ENCODE assay signal across 16 mouse cellular contexts in the genomic region with DNA sequence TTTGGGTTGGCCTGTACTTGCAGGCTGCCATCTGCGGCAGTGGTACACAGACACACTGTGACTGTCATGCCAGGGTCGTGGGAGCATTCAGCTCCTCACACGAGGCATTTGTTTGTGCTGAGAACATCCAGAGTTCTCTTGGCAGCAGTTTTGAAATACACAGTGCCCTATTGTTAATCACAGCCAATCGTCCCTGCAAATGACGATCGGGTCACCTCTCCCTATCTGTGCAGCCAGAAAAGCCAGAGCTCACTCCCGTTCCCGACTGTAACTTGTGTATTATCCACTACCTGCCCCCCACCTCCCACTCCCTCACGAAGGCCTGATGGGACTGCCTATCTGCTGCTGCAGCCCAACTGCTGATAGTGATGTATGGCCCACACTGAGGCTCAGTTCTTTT.
A peak's percentile ranks its signal among the peaks of the same experiment; 100 is the strongest.
DNase-seq lines count a peak whose midpoint lies in the region; TF ChIP-seq lines count a peak whose summit lies in the region.
"Had no signal": no experiment of that assay in that cellular context is flagged by ENCODE, and none has a peak within 500 bp of the region (broad histone marks: within the 10 kb centered on the region; RNA-seq: fewer than 3 reads in every experiment).

No protein-coding gene starts in this region.

- H3K4me3 ChIP-seq in left cerebral cortex, adult 2 months = no peak overlapping the region
- H3K4me3 ChIP-seq in cortical plate, adult 2 months (ENCODE audit: insufficient read depth, low read length) = no peak overlapping the region
- H3K4me3 ChIP-seq in gastrocnemius, adult 2 months = no peak overlapping the region
- H3K4me3 ChIP-seq: liver, embryonic 13.5 days had no signal

- DNase-seq in left cerebral cortex, adult 2 months (ENCODE audit: extremely low spot score in 1 of 2, low spot score in 2 of 2) = no peak
- DNase-seq in left cerebral cortex, postnatal 10 days (ENCODE audit: extremely low spot score in 1 of 2, low spot score in 2 of 2) = no peak
- DNase-seq in brain, adult 2 months (ENCODE audit: low read depth, low spot score) = peak; percentile 89
- DNase-seq in layer of hippocampus, adult 9-10 months (ENCODE audit: low spot score) = peak; percentile 39
- DNase-seq in thymus, postnatal 36 days = no peak
- DNase-seq in gastrocnemius, adult 2 months = no peak
- DNase-seq in lung, postnatal 14 days = no peak
- DNase-seq: cerebellum, adult 11-12 months; embryo, embryonic 11 days; gastrocnemius, postnatal 10 days; heart, postnatal 4 days; kidney, adult 8-10 months; liver, embryonic 13.5 days; lung, postnatal 10 days; right cerebral cortex, postnatal 25 days had no signal

- TF ChIP-seq CTCF in left cerebral cortex, adult 2 months (IDR thresholded peaks at IDR 0.05) = no peak
- TF ChIP-seq CTCF in cortical plate, adult 2 months (IDR thresholded peaks at IDR 0.05; ENCODE audit: extremely low read depth, insufficient read depth, low read length) = no peak
- no peak for TF ChIP-seq CTCF in gastrocnemius, adult 2 months (IDR thresholded peaks at IDR 0.05)

- H3K4me1 ChIP-seq in cortical plate, adult 2 months (ENCODE audit: control insufficient read depth, insufficient read depth, low read length) = peaks cover 16% of the 10 kb centered on the region
- H3K4me1 ChIP-seq: liver, embryonic 13.5 days had no signal

- TF ChIP-seq POLR2A in cortical plate, adult 2 months (IDR thresholded peaks at IDR 0.05; ENCODE audit: extremely low read depth, insufficient read depth, low read length) = no peak

- peak overlapping the region; percentile 78 for H3K27ac ChIP-seq in left cerebral cortex, adult 2 months
- peak overlapping the region; percentile 61 for H3K27ac ChIP-seq in cortical plate, adult 2 months (ENCODE audit: insufficient read depth, low read length)
- H3K27ac ChIP-seq in gastrocnemius, adult 2 months = no peak overlapping the region
- H3K27ac ChIP-seq: liver, embryonic 13.5 days had no signal

- intact Hi-C loops in left cerebral cortex, adult 2 months (cut with DNase I) = loop anchor here (5.0 kb wide), 1 partner anchor 138 kb away; a partner anchor contains a TSS
- intact Hi-C loops in left cerebral cortex, postnatal 10 days (cut with DNase I) = no loop called here
- intact Hi-C loops in gastrocnemius, adult 2 months (cut with DNase I) = no loop called here

Comparison
In these comparisons a context has a peak if more than half of its experiments do, and no peak if none do; other contexts are left out.
1. DNase-seq: peak in brain, adult 2 months (single experiment) and layer of hippocampus, adult 9-10 months (single experiment); none in left cerebral cortex, adult 2 months (0 of 2), left cerebral cortex, postnatal 10 days (0 of 2), thymus, postnatal 36 days (0 of 2), gastrocnemius, adult 2 months (single experiment) and lung, postnatal 14 days (single experiment).